Mouse (Mus musculus) embryonic fibroblast, embryonic 13.5 days (primary cell): ENCODE measurements around the gene Rptor. TPM values are rescaled to one million over a fixed set of nuclear protein-coding genes. Genes with fewer than 3 reads are reported as not detected.

Experiments
- H3K27ac ChIP-seq: 2 replicates; pipeline ENCODE4 v1.5.1; 2012; ENCODE audit warnings: low read length, control low read depth, inconsistent platforms; ENCODE audit not compliant: insufficient read depth
- H3K4me1 ChIP-seq: 2 replicates; pipeline ENCODE4 v1.6.1; 2011; ENCODE audit warnings: low read length; ENCODE audit not compliant: control insufficient read depth, insufficient read depth
- H3K4me3 ChIP-seq: 2 replicates; pipeline ENCODE4 v1.5.1; 2011; ENCODE audit warnings: mild to moderate bottlenecking, control low read depth, low read length; ENCODE audit not compliant: insufficient read depth
- CTCF ChIP-seq: IDR thresholded peaks from 2 replicates; pipeline ENCODE4 v1.5.1; 2011; ENCODE audit warnings: mild to moderate bottlenecking, control low read depth, low read length, moderate library complexity, borderline replicate concordance; ENCODE audit not compliant: insufficient read depth
- POLR2A ChIP-seq: IDR thresholded peaks from 2 replicates; pipeline ENCODE4 v1.6.1; 2011; ENCODE audit warnings: low read depth, mild to moderate bottlenecking, control low read depth, low read length, moderate library complexity
- polyA plus RNA-seq: library from polyadenylated mRNA; stranded (reverse); fragments of >200 nt; gene quantifications from 2 replicates; pipeline ENCODE4 v1.2.4, GENCODE M21; 2011; ENCODE audit warnings: low read depth; ENCODE audit not compliant: missing spikeins, insufficient read length

Gene Rptor
- polyA plus RNA-seq, 1 experiment, result 31.7 TPM

DNA sequence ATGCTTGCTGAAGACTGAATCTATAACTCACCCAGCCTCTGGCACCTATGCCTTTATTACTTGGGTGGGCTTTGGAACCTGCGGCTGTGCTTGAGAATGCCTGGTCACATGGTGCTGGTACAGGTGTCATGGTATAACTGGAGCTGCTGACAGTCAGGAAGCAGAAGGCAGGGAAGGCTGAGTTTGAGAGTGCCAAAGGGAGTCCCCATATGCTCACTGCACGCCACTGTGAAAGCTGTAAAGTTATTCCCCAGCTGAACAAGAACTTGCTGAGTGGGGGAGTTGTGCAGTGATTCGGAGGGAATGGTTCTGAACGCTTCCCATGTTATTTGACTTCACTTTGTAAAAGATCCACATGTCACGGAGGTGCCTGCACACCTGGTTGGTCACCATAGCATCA lies 75.7 kb downstream of the Rptor start:
- Histone ChIP-seq H3K4me3 (no peak overlapping the region), H3K27ac (no peak overlapping the region), H3K4me1 (peaks cover 27% of the 10 kb centered on the region)
- TF ChIP-seq POLR2A, result no peak
- TF ChIP-seq CTCF, result no peak

DNA sequence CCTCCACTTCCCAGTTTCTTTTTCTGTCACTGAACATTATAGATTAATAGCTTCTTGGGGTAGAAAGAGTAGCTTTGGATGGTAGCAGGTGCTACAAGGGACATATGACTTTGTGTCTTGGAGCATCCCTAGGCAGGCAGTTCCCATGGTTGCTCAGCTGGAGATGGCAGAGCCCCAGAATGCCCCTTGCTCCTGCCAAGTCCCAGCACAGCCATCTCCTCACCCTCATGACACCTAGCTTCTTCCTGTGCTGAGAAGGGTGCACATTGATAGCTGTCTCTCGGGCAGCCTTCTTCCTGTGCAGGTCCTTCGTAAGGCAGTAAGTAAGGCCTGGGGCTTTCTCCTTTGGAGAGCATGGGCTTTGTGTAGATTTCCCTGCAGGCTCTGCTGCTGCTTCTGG lies 78.0 kb downstream of the Rptor start:
- Histone ChIP-seq H3K4me3 (no peak overlapping the region), H3K27ac (no peak overlapping the region), H3K4me1 (peaks cover 35% of the 10 kb centered on the region)
- TF ChIP-seq POLR2A, result no peak
- TF ChIP-seq CTCF, result no peak

DNA sequence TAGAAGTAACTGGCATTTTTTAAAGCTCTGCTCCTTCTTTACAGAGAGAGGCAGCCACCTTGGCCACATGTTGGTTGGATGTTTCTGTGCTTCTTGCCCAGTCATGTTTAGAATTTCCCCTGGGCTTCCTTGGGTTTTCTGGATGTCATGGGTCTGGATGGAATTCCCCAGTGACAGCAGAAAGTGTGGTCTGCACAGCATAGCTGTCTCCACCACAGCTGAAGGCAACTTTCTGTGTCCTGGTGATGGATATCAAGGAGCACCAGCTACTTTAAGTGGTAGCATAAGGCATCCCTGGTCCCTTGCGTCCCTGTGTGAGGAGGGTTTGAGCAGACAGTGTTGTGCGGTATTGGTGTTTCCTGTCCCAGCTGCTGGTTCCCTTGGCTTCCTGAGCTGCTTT lies 79.6 kb downstream of the Rptor start:
- H3K4me1 ChIP-seq, result peaks cover 24% of the 10 kb centered on the region
- no peak for TF ChIP-seq CTCF
- TF ChIP-seq POLR2A, result no peak

DNA sequence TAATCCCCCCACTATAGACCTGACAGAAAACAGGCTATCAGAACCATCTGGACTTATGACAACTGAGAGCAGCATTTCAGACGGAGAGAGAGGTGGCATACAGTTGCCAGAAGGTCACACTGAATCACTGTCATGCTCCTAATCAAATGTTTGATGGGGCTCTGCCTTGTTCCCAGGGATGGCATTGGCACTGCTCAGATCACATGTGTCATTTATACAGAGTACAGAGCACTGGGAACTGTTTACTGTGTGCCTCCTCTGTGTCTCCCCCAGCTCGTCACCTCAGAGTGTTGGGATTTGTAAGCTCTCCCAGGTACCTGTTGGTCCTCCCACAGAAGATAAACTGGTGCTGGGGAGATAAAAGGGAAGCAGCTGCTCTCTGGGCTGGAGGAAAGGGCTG lies 81.1 kb downstream of the Rptor start:
- Histone ChIP-seq H3K27ac (no peak overlapping the region), H3K4me1 (peaks cover 19% of the 10 kb centered on the region), H3K4me3 (no peak overlapping the region)
- no peak for TF ChIP-seq POLR2A
- TF ChIP-seq CTCF, result no peak

More for the DNA sequence above, 79.6 kb downstream of the Rptor start:
- Histone ChIP-seq H3K4me3 (no peak overlapping the region), H3K27ac (no peak overlapping the region)

DNA sequence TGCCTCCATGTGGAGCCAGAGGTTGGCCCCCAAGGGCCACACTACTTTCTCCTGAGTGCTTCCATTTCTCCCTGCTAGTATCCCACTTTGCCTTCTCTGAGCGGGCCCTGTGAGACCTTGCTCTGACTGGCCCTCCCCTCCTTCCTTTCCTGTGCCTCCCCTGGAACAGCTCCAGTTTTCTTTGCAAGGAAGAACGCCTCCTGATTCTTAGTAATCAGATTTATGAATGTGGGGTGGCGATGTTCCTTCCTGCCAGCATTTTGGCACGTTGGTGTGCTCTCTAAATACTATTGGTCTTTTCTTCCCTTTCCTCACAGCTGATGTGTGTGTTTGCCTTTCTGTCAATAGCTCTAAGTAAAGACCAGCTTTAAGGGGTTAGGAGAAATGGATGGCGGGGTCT lies 82.8 kb downstream of the Rptor start:
- no peak overlapping the region for H3K4me3 ChIP-seq
- TF ChIP-seq POLR2A (no peak), CTCF (no peak)
- H3K27ac ChIP-seq, result peak overlapping the region; percentile 37
- peaks cover 19% of the 10 kb centered on the region for H3K4me1 ChIP-seq

DNA sequence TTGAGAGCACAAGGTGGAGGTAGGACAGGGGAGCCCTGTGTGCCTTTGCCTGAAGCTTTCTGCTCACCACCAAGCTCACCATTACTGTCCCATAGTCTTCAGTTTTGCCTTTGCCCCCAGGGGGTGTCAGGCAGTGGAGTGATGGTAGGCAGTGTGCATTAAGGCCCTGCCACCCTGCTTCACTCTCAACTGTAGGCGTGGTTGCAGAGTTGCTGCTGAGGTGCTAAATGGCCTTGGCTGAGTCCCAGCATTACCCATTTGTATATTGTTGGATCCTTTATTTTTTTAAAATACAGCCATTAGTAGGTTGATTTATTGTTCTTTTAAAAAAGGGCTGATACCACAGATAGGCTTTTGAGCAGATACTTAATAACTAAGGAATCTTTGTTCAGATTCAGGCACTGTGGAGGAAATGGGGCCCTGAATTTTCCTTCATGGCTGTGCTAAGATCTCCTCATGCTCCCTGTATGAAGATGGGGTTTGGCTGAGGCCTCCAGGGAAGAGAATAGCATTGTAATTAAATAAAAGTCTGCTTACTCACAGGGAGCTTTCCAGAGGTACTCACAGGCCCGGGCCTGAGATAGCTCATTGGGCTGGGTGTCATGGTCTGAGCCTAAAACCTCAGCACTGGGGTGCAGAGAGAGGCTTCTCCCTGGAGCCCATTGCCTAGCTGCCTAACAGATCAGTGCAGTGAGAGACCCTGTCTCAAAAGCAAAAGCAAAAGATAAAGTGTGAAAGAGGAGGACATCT lies 83.4 kb downstream of the Rptor start:
- TF ChIP-seq CTCF (no peak), POLR2A (no peak)
- H3K4me1 ChIP-seq, result peaks cover 19% of the 10 kb centered on the region
- peak overlapping the region; percentile 37 for H3K27ac ChIP-seq
- no peak overlapping the region for H3K4me3 ChIP-seq

DNA sequence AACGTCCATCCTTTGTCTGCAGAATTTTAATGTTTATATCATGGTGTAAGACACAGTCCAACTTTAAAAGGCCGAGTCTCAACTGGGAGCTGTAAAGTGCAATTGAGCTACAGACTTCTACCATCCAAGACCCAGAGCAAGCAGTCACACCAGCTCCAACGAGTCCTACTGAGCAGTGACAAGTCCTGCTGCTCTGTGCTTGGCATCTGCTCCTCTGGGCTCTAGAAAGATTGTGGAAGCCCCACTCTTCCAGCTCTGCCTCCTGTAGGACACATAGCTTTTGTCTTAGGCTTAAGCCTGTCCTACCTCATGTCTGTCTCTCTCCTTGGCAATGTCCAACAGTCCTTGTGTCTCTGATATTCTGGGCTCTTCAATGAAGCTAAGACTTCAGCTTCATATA lies 84.6 kb downstream of the Rptor start:
- H3K4me1 ChIP-seq, result peaks cover 14% of the 10 kb centered on the region
- no peak overlapping the region for H3K4me3 ChIP-seq
- TF ChIP-seq POLR2A (no peak), CTCF (no peak)
- no peak overlapping the region for H3K27ac ChIP-seq

DNA sequence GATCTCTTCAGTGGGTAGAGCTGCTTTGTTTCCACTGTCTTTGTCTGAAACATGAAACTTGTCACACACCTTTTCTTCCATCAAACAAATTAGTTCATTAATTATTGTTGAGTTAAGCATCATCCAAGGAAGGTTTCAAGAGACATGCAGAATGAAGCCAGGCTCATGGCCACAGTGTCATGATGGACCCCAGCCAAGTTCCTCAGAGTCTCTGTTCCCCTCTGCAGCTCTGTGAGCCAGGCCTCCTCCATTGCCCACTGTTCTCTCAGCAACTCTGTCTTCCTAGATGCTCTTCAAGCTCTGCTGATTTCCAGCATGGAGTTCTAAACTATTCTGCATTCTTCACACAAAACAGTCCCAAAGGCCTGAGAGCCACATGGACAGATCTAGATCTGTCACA lies 85.3 kb downstream of the Rptor start:
- Histone ChIP-seq H3K4me3 (no peak overlapping the region), H3K4me1 (peaks cover 14% of the 10 kb centered on the region), H3K27ac (no peak overlapping the region)
- TF ChIP-seq CTCF (no peak), POLR2A (no peak)

DNA sequence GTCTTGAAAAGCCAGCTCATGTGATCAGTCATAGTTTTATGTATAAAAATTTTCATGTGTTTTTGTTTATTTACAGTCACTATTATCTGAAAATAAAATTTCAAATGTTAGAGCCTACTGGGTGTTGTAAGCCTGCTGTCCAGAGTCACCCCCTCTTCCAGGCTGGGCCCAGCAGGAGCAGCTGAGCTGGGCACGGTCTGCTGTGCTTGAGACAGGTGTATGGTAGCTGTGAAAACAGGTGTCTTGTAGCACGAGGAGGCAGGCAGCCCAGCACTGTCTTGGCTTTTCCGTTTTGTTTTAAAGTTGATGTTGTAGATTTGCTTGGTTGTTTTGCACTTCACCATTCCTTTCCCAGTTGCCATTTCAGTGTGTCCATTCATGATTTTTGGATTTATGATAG lies 87.2 kb downstream of the Rptor start:
- no peak for TF ChIP-seq CTCF
- no peak for TF ChIP-seq POLR2A
- H3K4me1 ChIP-seq, result peaks cover 13% of the 10 kb centered on the region
- no peak overlapping the region for H3K4me3 ChIP-seq
- no peak overlapping the region for H3K27ac ChIP-seq

DNA sequence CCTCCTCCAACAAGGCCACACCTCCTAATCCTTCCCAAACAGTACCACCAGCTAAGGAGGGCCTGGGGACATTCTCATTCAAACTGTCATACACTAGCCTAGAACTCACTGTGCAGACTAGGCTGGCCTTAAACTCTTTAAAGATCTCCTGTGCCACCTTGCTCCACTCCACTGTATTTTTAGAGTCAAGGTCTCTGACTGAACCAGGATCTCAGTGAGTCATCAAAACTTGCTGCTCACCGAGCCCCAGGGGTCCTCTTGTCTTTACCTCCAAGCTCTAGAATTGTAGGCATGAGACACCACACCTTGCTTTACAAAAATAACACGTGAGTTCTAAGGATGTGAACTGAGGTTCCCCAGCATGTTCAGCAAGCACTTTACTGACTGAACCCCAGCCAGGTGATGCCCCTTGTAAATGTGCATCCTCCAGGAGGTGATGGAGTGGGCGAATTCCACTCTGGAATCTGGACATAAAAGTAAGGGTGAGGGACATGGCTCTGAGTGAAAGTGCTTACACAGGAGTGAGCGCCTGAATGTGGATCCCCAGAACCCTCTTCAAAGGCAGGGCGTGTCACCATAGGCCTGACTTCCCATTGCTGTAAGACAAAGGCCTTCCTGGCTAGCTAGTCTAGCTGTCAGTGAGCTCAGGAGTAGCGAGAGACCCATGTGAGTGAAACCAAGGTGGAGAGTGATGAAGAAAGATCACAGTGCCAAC lies 89.6 kb downstream of the Rptor start:
- peaks cover 5% of the 10 kb centered on the region; the same call in 1 of the 2 replicates for H3K4me1 ChIP-seq
- no peak for TF ChIP-seq POLR2A
- TF ChIP-seq CTCF, result no peak
- no peak overlapping the region for H3K4me3 ChIP-seq
- no peak overlapping the region for H3K27ac ChIP-seq
